Mouse (Mus musculus) liver, embryonic 14.5 days (tissue): ENCODE data around the gene Gm20896. TPM values are rescaled to one million over a fixed set of nuclear protein-coding genes. Genes with fewer than 3 reads are reported as not detected.
"Not testable (repeated sequence)": the region's sequence is repeated elsewhere in the genome, so short reads cannot be mapped to it uniquely, and the experiment has no call there.

ENCODE experiments used
- ATAC-seq: fragments of 200-750 bp; cut with Nextera tagmentation; 2 replicates; pipeline ENCODE4 v1.8.0; 2017; ENCODE audit warnings: moderate number of reproducible peaks, mild to moderate bottlenecking, moderate library complexity; ENCODE audit not compliant: insufficient read depth
- DNase-seq, 3 experiments: peaks; one replicate each; pipeline ENCODE4 v3.0.0-alpha.2; 2012 to 2013; ENCODE audit warnings: low read depth in 3 of 3, low spot score in 3 of 3
- H3K27ac ChIP-seq: fragments of 300-500 bp; sonication (generic); 2 replicates; pipeline ENCODE4 v1.5.1; 2014; ENCODE audit warnings: moderate library complexity, mild to moderate bottlenecking, control low read depth, inconsistent platforms
- H3K27me3 ChIP-seq: fragments of 300-500 bp; sonication (generic); 2 replicates; pipeline ENCODE4 v1.6.1; 2014; ENCODE audit warnings: mild to moderate bottlenecking, low read length, moderate library complexity; ENCODE audit not compliant: control insufficient read depth, insufficient read depth
- H3K36me3 ChIP-seq: fragments of 300-500 bp; sonication (generic); replicated peaks from 2 replicates; pipeline ENCODE4 v1.6.1; 2014; ENCODE audit warnings: low read depth; ENCODE audit not compliant: control insufficient read depth, insufficient read depth
- H3K4me1 ChIP-seq, 2 experiments: fragments of 200-500 bp in 1 of 2; fragments of 300-500 bp in 1 of 2; sonication (generic) in 1 of 2; replicated peaks; 2 replicates each; pipeline ENCODE4 v1.6.1; 2012 to 2014; ENCODE audit warnings: antibody characterized with exemption in 1 of 2, inconsistent platforms in 1 of 2, low read length in 1 of 2; ENCODE audit not compliant: control insufficient read depth in 2 of 2, insufficient read depth in 2 of 2
- H3K4me2 ChIP-seq: fragments of 300-500 bp; sonication (generic); 2 replicates; pipeline ENCODE4 v1.6.1; 2014; ENCODE audit warnings: low read depth, mild to moderate bottlenecking, control low read depth, moderate library complexity
- H3K4me3 ChIP-seq, 2 experiments: fragments of 200-500 bp in 1 of 2; fragments of 300-500 bp in 1 of 2; sonication (generic) in 1 of 2; 2 replicates each; pipeline ENCODE4 v1.5.1; 2012 to 2014; ENCODE audit warnings: low read depth in 2 of 2, low read length in 2 of 2, mild to moderate bottlenecking in 2 of 2, control low read depth in 1 of 2, inconsistent platforms in 1 of 2, moderate library complexity in 1 of 2; ENCODE audit not compliant: insufficient read depth in 1 of 2
- H3K9ac ChIP-seq: fragments of 300-500 bp; sonication (generic); replicated peaks from 2 replicates; pipeline ENCODE4 v1.6.1; 2014; ENCODE audit warnings: mild to moderate bottlenecking, control low read depth, moderate library complexity
- H3K9me3 ChIP-seq: fragments of 300-500 bp; sonication (generic); 2 replicates; pipeline ENCODE4 v1.6.1; 2016; ENCODE audit warnings: low read length, mixed read lengths; ENCODE audit not compliant: control insufficient read depth
- WGBS: fragments of 180-500 bp; shearing (Covaris S2); extraction: QIAGEN DNeasy Blood & Tissue Kit; methylation state at CpG from one replicate; pipeline ENCODE4 v1.1.7; 2014; ENCODE audit not compliant: insufficient replicate concordance; 5-methylcytosine and 5-hydroxymethylcytosine counted together
- polyA plus RNA-seq, 2 experiments: library from polyadenylated mRNA; depleted of rRNA in 1 of 2; stranded (reverse) in 1 of 2; unstranded in 1 of 2; fragments of >200 nt; fragmentation: Nextera tagmentation in 1 of 2; extraction: Ambion mirVana in 1 of 2; gene quantifications; 2 replicates each; pipeline versions ENCODE4 v1.2.1 to v1.2.3; 2012 to 2014

Gm20896 gene
- polyA plus RNA-seq (2012; rRNA removed) (not detected in 2 replicates), polyA plus RNA-seq (2014; fragmentation: Nextera tagmentation; extraction: Ambion mirVana) (not detected in 2 replicates)

- H3K4me1 ChIP-seq, H3K27me3 ChIP-seq, H3K36me3 ChIP-seq, H3K27ac ChIP-seq, H3K9me3 ChIP-seq, H3K9ac ChIP-seq, H3K4me3 ChIP-seq, DNase-seq, ATAC-seq, H3K4me2 ChIP-seq: not testable (repeated sequence)
- WGBS: 80% methylated on average over 1 of the region's 6 CpGs
Measured at GRCm38 (mm10) chrY:35921426-35921825, at the start of gene Gm20896. Gm20896 (minus strand) TSS chrY:35921526.
